Comparison of ENCODE assay signal across 8 mouse cellular contexts in the genomic region with DNA sequence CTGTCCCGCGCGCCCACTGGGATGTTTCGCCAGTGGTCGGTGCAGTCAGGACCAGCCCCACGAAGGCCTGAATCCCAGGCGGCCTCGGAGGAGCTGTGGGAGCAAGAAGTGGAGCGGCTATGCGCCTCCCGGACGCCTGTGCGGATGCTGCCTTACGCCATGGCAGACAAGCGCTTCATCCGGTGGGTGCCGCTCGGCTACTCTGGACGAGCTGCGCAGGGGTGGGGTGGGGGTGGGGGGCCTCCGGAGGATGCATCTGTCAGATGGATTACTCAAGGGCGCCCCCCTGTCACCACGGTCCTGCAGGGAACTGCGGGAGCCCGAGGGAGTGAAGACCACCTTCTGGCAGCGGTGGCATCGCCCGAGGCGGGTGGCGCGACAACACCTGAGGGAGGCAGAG. TPM values are rescaled to one million over a fixed set of nuclear protein-coding genes. Genes with fewer than 3 reads are reported as not detected.
A peak's percentile ranks its signal among the peaks of the same experiment; 100 is the strongest.
DNase-seq lines count a peak whose midpoint lies in the region; ATAC-seq and TF ChIP-seq lines count a peak whose summit lies in the region.

No protein-coding gene starts in this region.

- no peak for ATAC-seq in kidney, embryonic 14.5 days (ENCODE audit: low FRiP score, low TSS enrichment)
- 0 out of 2 replicates have a peak, but pooled peaks have one; percentile 7 for ATAC-seq in lung, embryonic 14.5 days (ENCODE audit: insufficient read depth)

- no peaks in the 10 kb centered on the region for H3K27me3 ChIP-seq in kidney, embryonic 14.5 days (ENCODE audit: control insufficient read depth, insufficient read depth, low read length)
- no peaks in the 10 kb centered on the region for H3K27me3 ChIP-seq in lung, embryonic 14.5 days (ENCODE audit: insufficient read depth, low read length)

- H3K9me3 ChIP-seq in kidney, embryonic 14.5 days (ENCODE audit: control insufficient read depth, low read length): no peaks in the 10 kb centered on the region
- H3K9me3 ChIP-seq in lung, embryonic 14.5 days (ENCODE audit: low read depth, low read length): no peaks in the 10 kb centered on the region

- H3K4me1 ChIP-seq in kidney, embryonic 14.5 days (ENCODE audit: control insufficient read depth, insufficient read depth, low read length): peaks cover 38% of the 10 kb centered on the region
- H3K4me1 ChIP-seq in lung, embryonic 14.5 days (ENCODE audit: insufficient read depth): peaks cover 28% of the 10 kb centered on the region

- peak; percentile 80 for DNase-seq in right cerebral cortex, postnatal 10 days (ENCODE audit: low spot score in 2 of 2)
- no peak for DNase-seq in right cerebral cortex, adult 2 months (ENCODE audit: low spot score in 2 of 2)
- peak; percentile 53 for DNase-seq in c-Kit-positive CD71-positive TER-119-negative erythroid progenitor cells, embryonic 14.5 days (ENCODE audit: low read depth)
- peak; percentile 67 to 68 for DNase-seq in heart, adult 18-20 months
- DNase-seq in lung, embryonic 14.5 days: peak; percentile 80
- peak; percentile 82 for DNase-seq in retina, embryonic 14.5 days (ENCODE audit: low spot score)
- DNase-seq in frontal cortex, postnatal 25 days (ENCODE audit: low spot score in 2 of 2): no peak

- H3K9ac ChIP-seq in kidney, embryonic 14.5 days (ENCODE audit: low read depth, low read length): peak overlapping the region; percentile 14
- H3K9ac ChIP-seq in lung, embryonic 14.5 days: peak overlapping the region; percentile 54

- peak overlapping the region; percentile 6; the same call in 1 of the 2 replicates for H3K4me3 ChIP-seq in kidney, embryonic 14.5 days (ENCODE audit: low read length)
- H3K4me3 ChIP-seq in lung, embryonic 14.5 days (ENCODE audit: low read depth, low read length): peak overlapping the region; percentile 50

- peak; percentile 68 for TF ChIP-seq CTCF in lung, embryonic 14.5 days (IDR thresholded peaks at IDR 0.05; ENCODE audit: low read depth)

- H3K36me3 ChIP-seq in kidney, embryonic 14.5 days (ENCODE audit: control insufficient read depth, insufficient read depth, low read length): no peaks in the 10 kb centered on the region
- H3K36me3 ChIP-seq in lung, embryonic 14.5 days (ENCODE audit: insufficient read depth): 0 out of 2 replicates have a peak, but pooled peaks cover 2% of the 10 kb centered on the region

- WGBS in kidney, embryonic 14.5 days: 4% methylated on average over 27 of the region's 31 CpGs
- 5% methylated on average over 31 of the region's 31 CpGs for WGBS in lung, embryonic 14.5 days

- peak overlapping the region; percentile 67; the same call in 1 of the 2 replicates for H3K27ac ChIP-seq in kidney, embryonic 14.5 days (ENCODE audit: low read depth, low read length)
- peak overlapping the region; percentile 89 for H3K27ac ChIP-seq in lung, embryonic 14.5 days (ENCODE audit: low read depth)

- peak overlapping the region; percentile 40 for H3K4me2 ChIP-seq in kidney, embryonic 14.5 days (replicated peaks; ENCODE audit: low read depth, low read length)
- H3K4me2 ChIP-seq in lung, embryonic 14.5 days: peak overlapping the region; percentile 98

RNA-seq across cellular contexts. Expression of a gene that starts 1.1 kb away (rescaled TPM):
- total RNA-seq in heart, adult 18-20 months (2021): 10 to 100 TPM; 11.6 to 16.4 TPM
- 22.6 and 27.2 TPM in 2 replicates for polyA plus RNA-seq in kidney, embryonic 14.5 days (2014; fragmentation: Nextera tagmentation; extraction: Ambion mirVana)
- polyA plus RNA-seq in lung, embryonic 14.5 days (2014; fragmentation: Nextera tagmentation; extraction: Ambion mirVana): 18.2 and 18.6 TPM in 2 replicates

RNA-seq across cellular contexts. Expression of a gene that starts 1.2 kb away (rescaled TPM):
- total RNA-seq in heart, adult 18-20 months (2021): 1 to 10 TPM; 4.6 to 5.6 TPM
- 1.3 and 3.4 TPM in 2 replicates for polyA plus RNA-seq in kidney, embryonic 14.5 days (2014; fragmentation: Nextera tagmentation; extraction: Ambion mirVana)
- 1.6 and 2.9 TPM in 2 replicates for polyA plus RNA-seq in lung, embryonic 14.5 days (2014; fragmentation: Nextera tagmentation; extraction: Ambion mirVana)

RNA-seq across cellular contexts. Expression of a gene that starts 14.4 kb away (rescaled TPM):
- total RNA-seq in heart, adult 18-20 months (2021): not detected
- polyA plus RNA-seq in kidney, embryonic 14.5 days (2014; fragmentation: Nextera tagmentation; extraction: Ambion mirVana): not detected in 2 replicates
- 0.22 and 0.23 TPM in 2 replicates for polyA plus RNA-seq in lung, embryonic 14.5 days (2014; fragmentation: Nextera tagmentation; extraction: Ambion mirVana)

RNA-seq across cellular contexts. Expression of a gene that starts 26.4 kb away (rescaled TPM):
- 1 to 10 TPM in 1 of 2 experiments, under 1 TPM in 1; 0.87 to 1.4 TPM for total RNA-seq in heart, adult 18-20 months (2021)
- polyA plus RNA-seq in kidney, embryonic 14.5 days (2014; fragmentation: Nextera tagmentation; extraction: Ambion mirVana): 0.58 and 0.59 TPM in 2 replicates
- 0.23 and 0.30 TPM in 2 replicates for polyA plus RNA-seq in lung, embryonic 14.5 days (2014; fragmentation: Nextera tagmentation; extraction: Ambion mirVana)

RNA-seq across cellular contexts. Expression of a gene that starts 26.4 kb away (rescaled TPM):
- total RNA-seq in heart, adult 18-20 months (2021): 100 to 1,000 TPM; 112 TPM
- polyA plus RNA-seq in kidney, embryonic 14.5 days (2014; fragmentation: Nextera tagmentation; extraction: Ambion mirVana): 75.1 and 85.7 TPM in 2 replicates
- 65.9 and 71.6 TPM in 2 replicates for polyA plus RNA-seq in lung, embryonic 14.5 days (2014; fragmentation: Nextera tagmentation; extraction: Ambion mirVana)

Comparison
In these comparisons a context has a peak if more than half of its experiments do, and no peak if none do; other contexts are left out.
1. DNase-seq: peak in right cerebral cortex, postnatal 10 days (2 of 2), c-Kit-positive CD71-positive TER-119-negative erythroid progenitor cells, embryonic 14.5 days (single experiment), heart, adult 18-20 months (2 of 2), lung, embryonic 14.5 days (single experiment) and retina, embryonic 14.5 days (single experiment); none in right cerebral cortex, adult 2 months (0 of 2) and frontal cortex, postnatal 25 days (0 of 2).